Mouse (Mus musculus) retina, postnatal 1 day (tissue): Measurements from ENCODE around the gene Mex3a.

Experiments
- DNase-seq: peaks from one replicate; pipeline ENCODE4 v3.0.0-alpha.2; 2012

Gene Mex3a

DNA sequence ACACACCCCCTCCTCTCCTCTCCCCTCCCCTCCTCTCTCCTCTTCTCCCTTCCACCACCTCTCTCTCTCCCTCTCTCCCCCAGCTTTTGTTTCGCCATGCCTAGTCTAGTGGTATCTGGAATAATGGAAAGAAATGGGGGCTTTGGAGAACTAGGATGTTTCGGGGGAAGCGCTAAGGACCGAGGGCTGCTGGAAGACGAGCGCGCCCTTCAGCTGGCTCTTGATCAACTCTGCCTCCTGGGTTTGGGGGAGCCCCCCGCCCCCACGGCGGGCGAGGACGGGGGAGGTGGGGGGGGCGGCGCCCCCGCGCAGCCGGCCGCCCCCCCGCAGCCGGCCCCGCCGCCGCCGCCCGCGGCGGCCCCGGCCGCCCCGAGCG is at the start of gene Mex3a:
Gene Mex3a (plus strand): TSS at position 97 of the 376 bp plus-strand sequence.
- DNase-seq: no peak

- DNase-seq: no peak
Measured at GRCm38 (mm10) chr3:88483141-88483540, 49.1 kb upstream of the Mex3a start.

DNA sequence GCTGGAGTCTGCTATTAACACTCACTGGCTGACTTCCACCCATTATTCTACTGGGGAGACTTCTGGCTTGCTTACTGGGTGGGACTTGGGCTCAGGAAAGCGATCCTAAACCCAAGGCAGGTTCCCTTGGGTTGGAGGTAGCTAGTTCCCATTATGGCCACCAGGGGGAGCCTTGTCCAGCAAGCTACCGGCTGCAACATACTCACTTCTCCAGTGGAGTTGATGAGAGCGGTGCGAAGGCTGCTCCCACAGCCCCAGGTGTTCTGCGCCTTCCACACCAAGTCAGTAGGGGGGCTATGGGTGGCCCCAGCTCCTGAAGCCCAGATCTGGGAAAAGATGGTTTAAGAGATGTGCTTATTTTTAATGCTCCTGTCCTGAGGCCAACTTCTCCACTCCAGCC is 48.6 kb upstream of the Mex3a start:
- peak; percentile 83 for DNase-seq

DNA sequence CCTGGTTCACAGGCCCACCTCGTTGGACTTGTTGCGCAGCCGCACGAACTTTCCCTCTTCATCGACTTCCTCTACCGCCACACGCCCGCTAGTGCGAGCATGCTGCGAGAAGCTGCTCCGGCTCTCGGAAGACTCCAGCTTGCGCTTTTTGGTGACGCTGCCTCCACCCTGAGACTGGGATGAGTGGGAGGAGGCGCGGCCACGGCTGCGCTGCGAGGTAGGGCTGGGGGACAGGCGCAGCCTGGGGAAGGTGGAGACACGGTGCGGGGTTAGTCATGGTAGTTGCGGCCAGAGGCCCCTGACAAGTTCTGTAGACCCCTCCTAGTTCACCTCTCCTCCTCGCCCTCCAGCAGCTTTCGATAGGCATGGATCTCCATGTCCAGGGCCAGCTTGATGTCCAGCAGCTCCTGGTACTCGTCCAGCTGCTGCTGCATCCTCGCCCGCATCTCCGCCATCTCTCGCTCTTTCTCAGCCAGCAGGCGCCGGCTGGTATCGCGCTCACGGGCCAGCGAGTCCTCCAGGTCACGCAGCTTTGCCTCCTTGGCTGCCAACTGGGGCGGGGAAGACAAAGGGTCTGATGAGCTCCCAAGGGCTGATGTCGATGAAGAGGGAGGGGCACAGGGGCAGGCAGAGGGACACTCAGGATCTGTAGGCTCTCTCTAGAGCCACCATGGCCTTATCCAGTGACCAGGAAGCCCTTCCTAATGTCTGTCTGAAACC is 47.4 kb upstream of the Mex3a start:
- peak; percentile 71 for DNase-seq

DNA sequence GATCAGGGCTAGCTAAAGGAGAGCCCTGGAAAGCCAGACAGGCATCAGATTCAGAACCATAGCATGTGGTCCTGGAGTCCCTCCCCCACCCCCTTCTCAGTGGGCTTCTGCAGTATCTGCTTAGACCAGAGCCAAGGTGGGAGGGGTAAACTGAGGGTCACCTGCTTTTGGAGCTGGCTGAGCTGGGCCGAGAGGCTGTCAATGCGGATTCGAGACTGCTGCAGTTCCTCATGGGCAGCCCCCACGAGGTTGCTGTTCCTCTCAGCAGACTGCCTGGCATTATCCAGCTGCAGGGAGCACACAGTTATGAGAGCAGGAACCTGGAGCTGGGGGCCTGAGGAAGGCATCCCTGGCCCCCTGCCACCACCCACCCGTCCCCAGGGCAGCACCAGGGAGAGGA is 46.2 kb upstream of the Mex3a start:
- DNase-seq: no peak

- DNase-seq: no peak
Measured at GRCm38 (mm10) chr3:88486887-88487286, 45.3 kb upstream of the Mex3a start.

GRCm38 (mm10) chr3:88487396-88487795 is 44.8 kb upstream of the Mex3a start:
- no peak for DNase-seq

GRCm38 (mm10) chr3:88493706-88494582 is 38.3 kb upstream of the Mex3a start:
- no peak for DNase-seq

DNA sequence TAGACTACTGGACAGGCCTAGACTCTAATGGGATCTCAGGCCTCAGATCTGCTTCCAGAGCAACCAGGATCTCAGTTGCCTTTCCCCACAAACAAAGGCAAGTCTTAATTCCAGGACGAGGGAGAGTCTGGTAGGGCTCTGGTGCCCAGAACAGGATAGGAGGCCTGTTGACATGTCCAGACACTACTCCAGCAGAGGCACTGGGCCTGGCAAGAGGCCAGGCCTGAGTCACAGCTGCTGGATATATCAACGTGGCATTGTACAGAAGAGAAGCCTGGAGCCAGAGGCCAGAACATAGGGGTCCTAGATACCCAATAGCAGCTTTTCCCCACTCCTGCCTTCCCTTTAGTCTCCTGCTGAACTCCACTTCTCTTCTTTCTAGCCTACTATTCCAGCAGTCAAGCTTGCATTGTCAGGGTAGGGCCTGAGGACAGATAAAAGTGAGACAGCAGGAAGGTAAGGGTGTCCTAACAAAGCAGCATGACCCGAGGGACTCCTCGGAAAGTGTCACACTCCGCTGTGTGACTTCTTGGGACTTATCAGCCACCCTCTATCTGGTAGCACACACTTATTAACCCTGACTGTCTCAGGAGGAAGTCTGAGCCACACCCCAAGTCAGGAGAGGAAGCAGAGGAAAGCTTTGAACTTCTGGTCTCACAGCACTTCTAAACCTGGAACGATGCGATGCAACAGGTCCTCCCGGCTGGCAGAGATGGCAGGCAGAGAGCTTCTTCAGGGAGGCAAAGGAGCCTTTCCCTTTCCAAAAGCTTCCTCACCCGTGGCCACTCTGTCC is 37.2 kb upstream of the Mex3a start:
- peak; percentile 50 for DNase-seq

GRCm38 (mm10) chr3:88495741-88496415 is 36.3 kb upstream of the Mex3a start:
- no peak for DNase-seq

DNA sequence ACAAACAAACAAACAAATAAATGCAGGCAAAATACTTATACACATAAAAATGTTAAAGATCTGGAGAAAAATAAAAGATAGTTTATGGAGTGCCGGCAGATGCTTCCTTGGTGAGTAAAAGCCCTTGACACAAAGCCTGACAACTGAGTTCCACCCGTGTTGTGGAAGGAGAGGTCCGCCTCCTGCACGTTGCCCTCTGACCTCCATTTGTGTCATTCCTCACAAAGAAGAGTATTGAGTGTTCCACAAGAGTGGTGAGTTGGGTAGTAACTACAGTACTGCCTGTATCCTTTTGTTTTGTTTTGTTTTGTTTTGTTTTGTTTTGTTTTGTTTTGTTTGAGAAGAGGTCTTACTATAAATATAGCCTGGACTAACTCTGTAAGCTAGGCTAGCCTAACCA is 32.6 kb upstream of the Mex3a start:
- no peak for DNase-seq

GRCm38 (mm10) chr3:88500087-88500486 is 32.1 kb upstream of the Mex3a start:
- DNase-seq: no peak

GRCm38 (mm10) chr3:88500655-88501365 is 31.4 kb upstream of the Mex3a start:
- DNase-seq: no peak

DNA sequence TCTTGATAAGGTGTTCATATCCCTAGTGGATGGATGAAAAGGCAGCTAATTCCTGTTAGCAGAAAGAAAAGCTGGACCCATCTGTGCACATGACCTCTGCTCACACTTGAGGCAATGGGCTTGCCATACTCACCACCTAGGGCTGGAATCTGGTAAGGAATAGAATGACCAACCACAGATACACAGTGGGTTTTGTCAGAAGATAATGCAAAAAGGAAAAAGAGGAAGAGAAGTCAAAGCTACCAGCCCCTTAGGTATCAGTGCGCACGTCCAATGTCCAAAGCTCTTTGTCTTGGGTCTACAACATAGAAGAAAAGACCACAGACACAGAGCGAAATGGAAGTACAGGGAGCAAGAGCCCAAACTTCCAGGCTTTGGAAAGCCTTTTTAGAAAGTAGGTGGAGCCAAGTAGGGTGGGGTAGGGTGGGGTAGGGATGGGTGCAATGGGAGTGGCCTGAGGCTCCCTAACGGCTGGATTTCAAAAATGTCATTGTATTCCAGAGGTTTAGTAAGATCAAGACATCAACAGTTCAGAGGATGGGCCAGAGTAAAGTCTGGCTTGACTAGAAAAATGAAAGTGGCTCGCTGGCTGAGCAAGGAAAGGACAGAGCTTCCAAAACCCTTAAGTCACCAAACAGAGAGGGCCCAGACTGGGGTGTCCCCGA is 30.7 kb upstream of the Mex3a start:
- no peak for DNase-seq

GRCm38 (mm10) chr3:88502031-88502571 is 30.1 kb upstream of the Mex3a start:
- peak; percentile 23 for DNase-seq

DNA sequence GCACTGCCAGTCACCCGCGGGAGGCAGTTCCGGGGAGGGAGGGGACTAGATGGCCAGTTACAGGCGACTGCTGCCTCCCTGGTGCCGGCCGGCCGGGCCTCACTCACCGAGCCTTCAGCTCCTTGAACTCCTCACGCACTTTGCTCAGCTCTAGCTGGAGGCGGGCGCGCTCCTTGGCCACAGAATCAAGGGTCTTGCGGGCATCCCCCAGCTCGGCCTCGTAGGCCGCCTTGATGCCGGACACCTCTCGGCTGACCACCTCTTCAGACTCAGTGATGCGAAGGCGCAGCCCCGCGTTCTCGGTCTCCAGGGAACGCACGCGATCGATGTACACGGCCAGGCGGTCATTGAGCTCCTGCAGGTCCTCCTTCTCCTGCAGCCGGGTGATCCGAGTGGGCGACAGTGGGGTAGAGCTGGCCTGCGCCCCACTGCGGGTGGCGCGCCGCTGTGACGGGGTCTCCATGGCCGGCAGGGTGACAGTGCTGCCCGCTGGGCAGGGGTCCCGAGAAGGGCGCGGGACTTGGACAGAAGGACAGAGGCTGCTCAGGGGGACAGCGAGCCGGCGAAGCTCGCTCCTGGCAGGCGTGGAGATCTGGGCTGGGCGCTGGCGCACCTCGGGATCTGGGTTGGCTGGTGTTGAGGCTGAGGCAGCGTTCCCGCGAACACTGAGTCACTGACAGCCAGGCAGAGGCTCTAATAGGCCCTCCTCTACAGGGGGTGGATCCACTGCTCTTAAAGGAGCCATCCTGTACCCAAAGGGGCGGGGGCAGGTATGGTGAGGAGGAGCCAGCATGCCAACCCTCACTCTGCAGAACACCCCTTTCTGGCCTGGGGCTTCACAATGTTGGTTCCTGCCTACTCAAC is 29.3 kb upstream of the Mex3a start:
- peak; percentile 83 for DNase-seq

DNA sequence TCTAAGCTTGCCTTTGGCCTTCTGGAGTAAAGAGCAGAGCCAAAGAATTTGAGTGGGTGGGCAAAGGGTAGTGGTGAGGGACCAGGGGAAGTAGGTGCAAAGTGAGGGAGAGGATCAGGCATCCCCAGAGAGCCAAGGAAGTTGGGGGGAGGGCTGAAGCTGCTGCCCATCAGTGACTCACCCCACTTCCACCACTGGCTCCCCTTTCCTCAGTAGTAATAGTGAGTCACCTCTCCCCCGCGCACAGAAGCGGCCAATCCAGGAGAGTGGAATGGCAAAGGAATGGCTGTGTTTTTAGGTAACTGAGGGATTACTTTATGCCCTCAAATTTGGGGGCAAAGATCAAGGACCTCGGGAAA is 28.7 kb upstream of the Mex3a start:
- no peak for DNase-seq

DNA sequence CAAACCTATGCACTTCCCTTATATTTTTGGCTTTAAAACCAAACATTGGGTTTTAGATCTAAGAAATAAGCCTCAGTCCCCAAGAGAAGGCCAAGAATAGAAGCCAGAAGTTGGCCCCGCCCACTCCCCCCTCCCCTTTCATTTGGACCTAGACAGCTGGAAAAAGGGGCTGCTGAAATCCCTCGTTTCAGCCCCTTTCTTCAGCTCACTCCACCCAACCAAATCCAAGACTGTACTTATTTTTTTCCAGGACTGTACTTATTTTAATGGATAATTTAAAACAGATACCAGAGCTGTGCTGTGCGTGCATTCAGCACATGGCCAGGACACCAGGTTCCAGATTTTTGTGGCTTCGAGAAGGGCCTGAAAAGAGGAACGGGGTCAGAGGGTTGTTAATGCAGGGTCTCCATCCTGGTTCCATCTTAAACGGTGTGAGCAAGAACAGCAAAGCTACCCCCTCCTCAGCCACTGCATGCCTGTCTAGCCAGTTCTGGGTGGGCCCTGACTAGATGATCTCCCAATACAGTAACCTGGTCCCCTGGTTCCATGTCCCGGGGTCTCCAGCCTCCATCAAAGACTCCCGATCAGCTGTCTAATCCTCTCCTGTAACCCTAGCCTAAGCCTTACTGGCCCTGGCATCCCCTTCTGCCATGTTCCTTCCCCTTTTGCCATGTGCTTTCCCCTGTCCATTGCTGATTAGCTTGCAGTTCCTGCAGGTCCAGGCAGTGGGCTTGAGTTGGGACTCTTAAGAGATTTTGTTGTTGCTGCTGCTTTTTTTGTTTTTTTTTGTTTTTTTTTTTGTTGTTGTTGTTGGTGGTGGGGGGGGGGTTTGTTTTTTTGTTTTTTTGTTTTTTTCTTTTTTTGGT is 28.1 kb upstream of the Mex3a start:
- no peak for DNase-seq

- no peak for DNase-seq
Measured at GRCm38 (mm10) chr3:88505081-88505480, 27.1 kb upstream of the Mex3a start.
